Mouse (Mus musculus): ENCODE data around the gene Smarca2. TPM values are rescaled to one million over a fixed set of nuclear protein-coding genes. Genes with fewer than 3 reads are reported as not detected.

Smarca2 gene
- total and polyA plus RNA-seq, 3 experiments = 20.1 to 66.4 (median 31.4) TPM

DNA sequence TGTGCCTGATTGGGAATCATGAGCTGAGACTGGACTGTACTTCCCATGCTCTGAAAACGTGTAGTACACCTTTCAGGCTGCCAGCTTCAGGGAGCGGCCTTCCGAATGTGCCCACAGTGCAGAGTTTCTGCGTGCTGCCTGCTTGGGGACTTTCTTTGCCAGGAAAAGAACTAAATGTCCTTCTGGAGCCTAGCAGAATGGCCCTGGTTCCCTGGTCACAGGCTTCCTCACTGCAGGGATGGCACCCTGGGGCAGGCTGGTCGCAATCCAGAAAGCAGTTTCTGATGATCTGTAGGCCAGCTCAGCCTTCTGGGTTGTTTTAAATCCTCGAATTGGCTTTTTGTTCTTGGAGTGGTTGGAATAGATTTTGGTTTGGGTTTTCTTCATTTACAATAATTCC, 71.1 kb downstream of the Smarca2 start:
- no peak for TF ChIP-seq GATA2 (IDR thresholded peaks at IDR 0.05; ENCODE audit: borderline replicate concordance, low read depth, low read length)
- no peak for TF ChIP-seq POLR2AphosphoS5 (IDR thresholded peaks at IDR 0.05; ENCODE audit: insufficient replicate concordance, low read depth, low read length)
- TF ChIP-seq GATA1 (IDR thresholded peaks at IDR 0.05; ENCODE audit: borderline replicate concordance, low read length) = no peak
- TF ChIP-seq CTCF (IDR thresholded peaks at IDR 0.05; ENCODE audit: low read depth, low read length) = no peak
- TF ChIP-seq TAL1 (conservative IDR thresholded peaks at IDR 0.05; ENCODE audit: low read depth, low read length) = no peak
- Histone ChIP-seq H3K9me3 (replicated peaks) (peaks cover 22% of the 10 kb centered on the region), H3K4me1 (ENCODE audit: insufficient read depth, low read depth, low read length) (no peaks in the 10 kb centered on the region), H3K36me3 (replicated peaks) (peaks cover 65% of the 10 kb centered on the region), H3K4me3 (ENCODE audit: low read depth, low read length) (no peak overlapping the region), H3K27me3 (ENCODE audit: insufficient read depth, low read length) (no peaks in the 10 kb centered on the region)
- no peak for DNase-seq (ENCODE audit: low spot score)
- no peak for ATAC-seq (ENCODE audit: extremely low read depth, insufficient number of reproducible peaks, low FRiP score, poor library complexity, severe bottlenecking)

DNA sequence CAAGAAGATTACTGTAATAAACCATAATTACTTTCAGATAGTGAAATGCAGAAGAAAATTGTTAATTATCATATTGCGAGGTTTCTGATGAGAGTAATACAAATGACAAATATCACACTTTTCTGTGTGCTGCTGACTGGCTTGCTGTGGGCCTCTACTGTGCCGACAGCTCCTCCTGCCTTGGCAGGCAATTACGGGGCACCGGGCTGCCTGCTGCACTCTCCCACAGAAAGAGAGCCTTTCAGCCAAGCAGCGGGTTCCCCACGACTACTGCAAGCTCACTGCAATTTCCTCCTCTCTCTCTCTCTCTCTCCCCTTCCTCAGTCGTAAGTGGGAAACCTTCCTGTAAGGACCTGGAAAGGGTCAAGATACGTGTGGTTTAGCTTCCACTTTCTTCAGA, 73.7 kb downstream of the Smarca2 start:
- Histone ChIP-seq H3K4me1 (ENCODE audit: insufficient read depth, low read depth, low read length) (no peaks in the 10 kb centered on the region), H3K9me3 (replicated peaks) (peaks cover 15% of the 10 kb centered on the region), H3K4me3 (ENCODE audit: low read depth, low read length) (no peak overlapping the region), H3K27me3 (ENCODE audit: insufficient read depth, low read length) (no peaks in the 10 kb centered on the region), H3K36me3 (replicated peaks) (peaks cover 61% of the 10 kb centered on the region)
- DNase-seq (ENCODE audit: low spot score) (no peak), ATAC-seq (ENCODE audit: extremely low read depth, insufficient number of reproducible peaks, low FRiP score, poor library complexity, severe bottlenecking) (no peak)
- TF ChIP-seq CTCF (IDR thresholded peaks at IDR 0.05; ENCODE audit: low read depth, low read length) (no peak), GATA2 (IDR thresholded peaks at IDR 0.05; ENCODE audit: borderline replicate concordance, low read depth, low read length) (no peak), TAL1 (conservative IDR thresholded peaks at IDR 0.05; ENCODE audit: low read depth, low read length) (no peak), GATA1 (IDR thresholded peaks at IDR 0.05; ENCODE audit: borderline replicate concordance, low read length) (no peak), POLR2AphosphoS5 (IDR thresholded peaks at IDR 0.05; ENCODE audit: insufficient replicate concordance, low read depth, low read length) (no peak)

DNA sequence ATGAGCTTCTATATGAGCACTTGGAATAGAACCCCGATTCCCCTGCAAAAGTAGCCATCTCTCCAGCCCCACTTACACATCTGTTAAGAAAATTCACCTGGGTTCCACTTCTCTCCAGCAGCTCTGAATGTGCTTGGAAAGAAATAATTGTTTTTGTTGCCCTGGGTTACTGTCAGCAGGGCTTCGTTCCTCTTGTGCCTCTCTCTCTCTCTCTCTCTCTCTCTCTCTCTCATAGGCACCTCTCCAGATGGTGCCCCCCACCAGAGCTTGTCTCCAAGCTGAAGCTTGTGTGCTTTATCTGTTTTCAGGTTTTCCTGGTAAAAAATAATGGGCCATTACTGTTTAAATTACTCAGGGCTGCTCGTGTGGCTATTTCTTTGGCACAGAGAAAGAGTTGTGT, 74.8 kb downstream of the Smarca2 start:
- Histone ChIP-seq H3K4me3 (ENCODE audit: low read depth, low read length) (no peak overlapping the region), H3K9me3 (replicated peaks) (peaks cover 12% of the 10 kb centered on the region), H3K27me3 (ENCODE audit: insufficient read depth, low read length) (no peaks in the 10 kb centered on the region), H3K4me1 (ENCODE audit: insufficient read depth, low read depth, low read length) (no peaks in the 10 kb centered on the region), H3K36me3 (replicated peaks) (peaks cover 55% of the 10 kb centered on the region)
- no peak for DNase-seq (ENCODE audit: low spot score)
- TF ChIP-seq TAL1 (conservative IDR thresholded peaks at IDR 0.05; ENCODE audit: low read depth, low read length) (no peak), GATA1 (IDR thresholded peaks at IDR 0.05; ENCODE audit: borderline replicate concordance, low read length) (no peak)
- ATAC-seq (ENCODE audit: extremely low read depth, insufficient number of reproducible peaks, low FRiP score, poor library complexity, severe bottlenecking) = no peak

DNA sequence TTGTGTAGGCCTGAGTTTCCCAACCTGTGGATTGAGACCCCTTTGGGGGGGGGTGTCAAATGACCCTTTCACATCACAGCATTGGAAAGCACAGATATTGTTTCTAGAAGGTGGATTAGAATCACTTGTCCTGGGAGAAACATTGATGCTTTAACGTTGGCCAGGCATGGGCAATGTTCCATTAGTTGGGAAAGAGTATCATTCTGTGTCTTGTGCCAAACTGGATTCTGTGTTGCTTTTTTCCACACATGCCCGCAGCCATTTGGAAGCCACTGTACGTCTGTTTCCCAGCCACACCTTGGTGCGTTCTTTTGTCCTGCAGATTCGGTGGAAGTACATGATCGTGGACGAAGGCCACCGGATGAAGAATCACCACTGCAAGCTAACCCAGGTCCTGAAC, 76.7 kb downstream of the Smarca2 start:
- no peak for TF ChIP-seq GATA2 (IDR thresholded peaks at IDR 0.05; ENCODE audit: borderline replicate concordance, low read depth, low read length)
- TF ChIP-seq POLR2AphosphoS5 (IDR thresholded peaks at IDR 0.05; ENCODE audit: insufficient replicate concordance, low read depth, low read length) = no peak
- no peak for TF ChIP-seq GATA1 (IDR thresholded peaks at IDR 0.05; ENCODE audit: borderline replicate concordance, low read length)
- no peak for TF ChIP-seq TAL1 (conservative IDR thresholded peaks at IDR 0.05; ENCODE audit: low read depth, low read length)
- TF ChIP-seq CTCF (IDR thresholded peaks at IDR 0.05; ENCODE audit: low read depth, low read length) = no peak
- ATAC-seq (ENCODE audit: extremely low read depth, insufficient number of reproducible peaks, low FRiP score, poor library complexity, severe bottlenecking) (no peak), DNase-seq (ENCODE audit: low spot score) (no peak)
- no peaks in the 10 kb centered on the region for H3K4me1 ChIP-seq (ENCODE audit: insufficient read depth, low read depth, low read length)
- peaks cover 58% of the 10 kb centered on the region for H3K36me3 ChIP-seq (replicated peaks)
- H3K4me3 ChIP-seq (ENCODE audit: low read depth, low read length) = no peak overlapping the region
- peaks cover 10% of the 10 kb centered on the region for H3K9me3 ChIP-seq (replicated peaks)
- no peaks in the 10 kb centered on the region for H3K27me3 ChIP-seq (ENCODE audit: insufficient read depth, low read length)

DNA sequence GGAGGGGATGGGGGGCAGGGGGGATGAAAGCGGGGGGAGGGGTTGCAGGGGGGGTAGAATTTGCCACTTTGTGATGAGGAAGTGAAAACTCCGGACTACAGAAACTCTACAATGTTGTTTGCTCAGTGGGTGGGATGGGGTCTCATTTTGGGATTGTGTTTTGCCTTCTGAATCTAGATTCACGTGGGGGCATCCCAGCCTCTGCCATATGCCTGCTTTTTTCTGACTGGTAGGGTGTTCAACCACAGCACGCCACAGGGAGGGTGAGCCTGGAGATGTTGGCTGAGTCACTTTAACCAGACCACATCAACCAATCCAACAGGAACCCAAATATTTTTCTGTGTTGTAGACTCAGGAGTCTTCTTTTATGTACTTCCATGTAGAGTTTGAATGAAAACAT, 77.3 kb downstream of the Smarca2 start:
- H3K4me3 ChIP-seq (ENCODE audit: low read depth, low read length) = no peak overlapping the region
- H3K36me3 ChIP-seq (replicated peaks) = peaks cover 58% of the 10 kb centered on the region
- H3K9me3 ChIP-seq (replicated peaks) = peaks cover 8% of the 10 kb centered on the region
- no peaks in the 10 kb centered on the region for H3K27me3 ChIP-seq (ENCODE audit: insufficient read depth, low read length)
- TF ChIP-seq GATA2 (IDR thresholded peaks at IDR 0.05; ENCODE audit: borderline replicate concordance, low read depth, low read length) (no peak), POLR2AphosphoS5 (IDR thresholded peaks at IDR 0.05; ENCODE audit: insufficient replicate concordance, low read depth, low read length) (no peak), TAL1 (conservative IDR thresholded peaks at IDR 0.05; ENCODE audit: low read depth, low read length) (no peak), CTCF (IDR thresholded peaks at IDR 0.05; ENCODE audit: low read depth, low read length) (no peak), GATA1 (IDR thresholded peaks at IDR 0.05; ENCODE audit: borderline replicate concordance, low read length) (no peak)
- H3K4me1 ChIP-seq (ENCODE audit: insufficient read depth, low read depth, low read length) = no peaks in the 10 kb centered on the region
- DNase-seq (ENCODE audit: low spot score) (no peak), ATAC-seq (ENCODE audit: extremely low read depth, insufficient number of reproducible peaks, low FRiP score, poor library complexity, severe bottlenecking) (no peak)

DNA sequence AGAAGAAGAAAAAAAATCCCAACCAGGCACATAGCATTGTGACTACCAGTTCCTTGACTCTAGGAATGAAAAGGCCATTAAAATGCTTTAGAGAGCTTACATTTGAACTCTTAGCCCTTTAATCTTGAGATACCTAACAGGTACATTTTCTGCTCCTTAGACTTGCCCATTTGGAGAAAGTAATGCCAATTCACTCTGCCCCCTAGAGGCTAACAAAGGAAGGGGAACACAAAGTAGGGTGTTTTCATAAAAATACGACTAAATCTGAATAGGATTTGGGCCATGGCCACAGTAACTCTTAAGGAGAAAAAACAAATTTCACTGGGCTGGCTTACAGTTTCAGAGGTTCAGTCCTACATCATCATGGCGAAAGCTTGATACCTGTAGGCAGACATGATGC, 77.9 kb downstream of the Smarca2 start:
- ATAC-seq (ENCODE audit: extremely low read depth, insufficient number of reproducible peaks, low FRiP score, poor library complexity, severe bottlenecking) (no peak), DNase-seq (ENCODE audit: low spot score) (no peak)
- no peak for TF ChIP-seq GATA1 (IDR thresholded peaks at IDR 0.05; ENCODE audit: borderline replicate concordance, low read length)
- 0 out of 2 replicates have a peak, but pooled peaks have one; percentile 10 for TF ChIP-seq CTCF (IDR thresholded peaks at IDR 0.05; ENCODE audit: low read depth, low read length)
- TF ChIP-seq POLR2AphosphoS5 (IDR thresholded peaks at IDR 0.05; ENCODE audit: insufficient replicate concordance, low read depth, low read length) = no peak
- H3K4me3 ChIP-seq (ENCODE audit: low read depth, low read length) = no peak overlapping the region
- H3K36me3 ChIP-seq (replicated peaks) = peaks cover 60% of the 10 kb centered on the region
- H3K27me3 ChIP-seq (ENCODE audit: insufficient read depth, low read length) = no peaks in the 10 kb centered on the region
- no peaks in the 10 kb centered on the region for H3K4me1 ChIP-seq (ENCODE audit: insufficient read depth, low read depth, low read length)
- H3K9me3 ChIP-seq (replicated peaks) = peaks cover 5% of the 10 kb centered on the region

DNA sequence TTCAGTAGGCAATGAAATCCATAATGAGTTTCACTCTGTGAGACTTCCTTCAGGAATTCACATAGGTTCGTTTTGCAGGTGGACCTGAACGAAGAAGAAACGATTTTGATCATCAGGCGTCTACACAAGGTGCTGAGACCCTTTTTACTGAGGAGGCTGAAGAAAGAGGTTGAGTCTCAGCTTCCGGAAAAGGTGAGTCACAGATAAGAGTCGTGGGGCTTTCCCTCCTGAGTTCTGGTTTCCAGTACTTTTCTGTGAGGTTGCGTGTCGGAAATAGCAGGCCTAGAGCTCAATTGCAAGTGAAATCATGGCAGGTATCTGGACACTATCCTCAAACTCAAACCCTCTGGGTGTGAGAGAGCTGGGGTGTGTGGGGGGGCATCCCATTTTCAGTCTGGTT, 78.9 kb downstream of the Smarca2 start:
- no peaks in the 10 kb centered on the region for H3K27me3 ChIP-seq (ENCODE audit: insufficient read depth, low read length)
- ATAC-seq (ENCODE audit: extremely low read depth, insufficient number of reproducible peaks, low FRiP score, poor library complexity, severe bottlenecking) (no peak), DNase-seq (ENCODE audit: low spot score) (no peak)
- H3K36me3 ChIP-seq (replicated peaks) = peaks cover 65% of the 10 kb centered on the region
- TF ChIP-seq GATA1 (IDR thresholded peaks at IDR 0.05; ENCODE audit: borderline replicate concordance, low read length) (no peak), TAL1 (conservative IDR thresholded peaks at IDR 0.05; ENCODE audit: low read depth, low read length) (no peak), CTCF (IDR thresholded peaks at IDR 0.05; ENCODE audit: low read depth, low read length) (no peak), POLR2AphosphoS5 (IDR thresholded peaks at IDR 0.05; ENCODE audit: insufficient replicate concordance, low read depth, low read length) (no peak), GATA2 (IDR thresholded peaks at IDR 0.05; ENCODE audit: borderline replicate concordance, low read depth, low read length) (no peak)
- no peaks in the 10 kb centered on the region for H3K4me1 ChIP-seq (ENCODE audit: insufficient read depth, low read depth, low read length)
- H3K4me3 ChIP-seq (ENCODE audit: low read depth, low read length) = no peak overlapping the region
- H3K9me3 ChIP-seq (replicated peaks) = peaks cover 5% of the 10 kb centered on the region

All from G1E (cell line).